Mouse (Mus musculus) hindbrain, embryonic 16.5 days (tissue): ENCODE data around the gene Ints5. TPM values are rescaled to one million over a fixed set of nuclear protein-coding genes. Genes with fewer than 3 reads are reported as not detected.

ENCODE experiments used
- ATAC-seq: fragments of 200-750 bp; cut with Nextera tagmentation; 2 replicates; pipeline ENCODE4 v1.8.0; 2017; ENCODE audit warnings: moderate TSS enrichment, moderate library complexity
- H3K27ac ChIP-seq: fragments of 300-500 bp; sonication (generic); 2 replicates; pipeline ENCODE4 v1.5.1; 2014; ENCODE audit warnings: low read depth, mild to moderate bottlenecking, control low read depth, low read length, moderate library complexity
- H3K27me3 ChIP-seq: fragments of 300-500 bp; sonication (generic); replicated peaks from 2 replicates; pipeline ENCODE4 v1.6.1; 2014; ENCODE audit warnings: low read length; ENCODE audit not compliant: control insufficient read depth, insufficient read depth
- H3K36me3 ChIP-seq: fragments of 300-500 bp; sonication (generic); 2 replicates; pipeline ENCODE4 v1.6.1; 2014; ENCODE audit warnings: mild to moderate bottlenecking, low read length, moderate library complexity, mixed read lengths; ENCODE audit not compliant: control insufficient read depth, insufficient read depth
- H3K4me1 ChIP-seq: fragments of 300-500 bp; sonication (generic); 2 replicates; pipeline ENCODE4 v1.6.1; 2014; ENCODE audit warnings: low read depth, low read length; ENCODE audit not compliant: control insufficient read depth, insufficient read depth
- H3K4me2 ChIP-seq: fragments of 300-500 bp; sonication (generic); 2 replicates; pipeline ENCODE4 v1.6.1; 2014; ENCODE audit warnings: mild to moderate bottlenecking, low read length, control low read depth, moderate library complexity
- H3K4me3 ChIP-seq: fragments of 300-500 bp; sonication (generic); 2 replicates; pipeline ENCODE4 v1.5.1; 2014; ENCODE audit warnings: mild to moderate bottlenecking, low read length, control low read depth, moderate library complexity
- H3K9ac ChIP-seq: fragments of 300-500 bp; sonication (generic); 2 replicates; pipeline ENCODE4 v1.6.1; 2014; ENCODE audit warnings: low read depth, mild to moderate bottlenecking, control low read depth, low read length, moderate library complexity
- H3K9me3 ChIP-seq: fragments of 300-500 bp; sonication (generic); 2 replicates; pipeline ENCODE4 v1.6.1; 2014; ENCODE audit warnings: mild to moderate bottlenecking, low read length, moderate library complexity; ENCODE audit not compliant: control insufficient read depth
- WGBS: fragments of 180-500 bp; shearing (Covaris S2); extraction: QIAGEN DNeasy Blood & Tissue Kit; methylation state at CpG from one replicate; pipeline ENCODE4 v1.1.7; 2014; 5-methylcytosine and 5-hydroxymethylcytosine counted together
- microRNA-seq: library from miRNA; unstranded; fragments of <30 nt; microRNA quantifications from one replicate; pipeline ENCODE4, GENCODE M21; 2017
- polyA plus RNA-seq: library from polyadenylated mRNA; unstranded; fragments of >200 nt; fragmentation: Nextera tagmentation; extraction: Ambion mirVana; gene quantifications from 2 replicates; pipeline ENCODE4 v1.2.1, GENCODE M21; 2015

Ints5 gene
- polyA plus RNA-seq, 1 experiment from 2014 or later, result 31.1 TPM

DNA sequence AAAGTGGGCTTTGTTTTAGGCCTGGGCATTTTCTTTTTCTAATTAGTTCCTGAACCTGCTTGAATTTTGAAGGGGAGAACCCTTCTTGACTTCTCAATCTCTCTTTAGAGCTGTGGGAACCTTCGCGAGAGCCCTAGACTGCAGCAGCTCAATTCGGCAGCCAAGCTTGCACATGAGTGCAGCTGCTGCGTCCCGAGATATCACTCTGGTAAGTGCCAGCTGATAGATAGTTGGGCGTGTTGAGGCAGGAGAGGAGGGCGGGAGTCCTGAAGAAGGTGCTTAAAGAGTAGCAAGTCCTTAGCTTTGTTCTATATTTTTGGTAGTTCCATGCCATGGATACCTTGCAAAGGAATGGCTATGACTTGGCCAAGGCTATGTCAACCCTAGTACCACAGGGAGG is 54.1 kb downstream of the Ints5 start:
- WGBS, result 90% methylated on average over 7 of the region's 7 CpGs
- ATAC-seq, result no peak
- H3K27me3 ChIP-seq, result no peaks in the 10 kb centered on the region
- H3K9ac ChIP-seq, result no peak overlapping the region
- peaks cover 16% of the 10 kb centered on the region for H3K4me1 ChIP-seq
- no peak overlapping the region for H3K4me3 ChIP-seq
- H3K4me2 ChIP-seq, result no peak overlapping the region
- H3K9me3 ChIP-seq, result no peaks in the 10 kb centered on the region
- no peak overlapping the region for H3K27ac ChIP-seq
- H3K36me3 ChIP-seq, result peaks cover 55% of the 10 kb centered on the region

Small RNA genes lying within 50 kb of the gene (microRNA-seq; reads per million reads assigned to microRNA genes)
- gene Mir5136, result not detected

Other genes starting within 250 kb of the Ints5 start
- 0.66 and 0.72 TPM in 2 replicates for gene Chrm1, start 229.2 kb upstream of the Ints5 start, polyA plus RNA-seq
- gene Slc3a2, start 169.6 kb upstream of the Ints5 start, polyA plus RNA-seq, result 183 and 191 TPM in 2 replicates
- 89.6 and 92.0 TPM in 2 replicates for gene Wdr74, start 157.2 kb upstream of the Ints5 start, polyA plus RNA-seq
- 1.5 and 1.6 TPM in 2 replicates for gene 1700092M07Rik, start 152.3 kb upstream of the Ints5 start, polyA plus RNA-seq
- 109 and 119 TPM in 2 replicates for gene Stx5a, start 151.6 kb upstream of the Ints5 start, polyA plus RNA-seq
- gene Nxf1, start 135.9 kb upstream of the Ints5 start, polyA plus RNA-seq, result 120 and 140 TPM in 2 replicates
- 200 and 220 TPM in 2 replicates for gene Tmem223, start 122.0 kb upstream of the Ints5 start, polyA plus RNA-seq
- 30.4 and 32.1 TPM in 2 replicates for gene Tmem179b, start 118.5 kb upstream of the Ints5 start, polyA plus RNA-seq
- 31.7 and 33.1 TPM in 2 replicates for gene Taf6l, start 106.6 kb upstream of the Ints5 start, polyA plus RNA-seq
- 136 and 147 TPM in 2 replicates for gene Polr2g, start 94.4 kb upstream of the Ints5 start, polyA plus RNA-seq
- 8.0 and 8.1 TPM in 2 replicates for gene Zbtb3, start 90.5 kb upstream of the Ints5 start, polyA plus RNA-seq
- 51.6 and 54.3 TPM in 2 replicates for gene Ttc9c, start 73.7 kb upstream of the Ints5 start, polyA plus RNA-seq
- 5.1 and 5.8 TPM in 2 replicates for gene Hnrnpul2, start 73.0 kb upstream of the Ints5 start, polyA plus RNA-seq
- not detected in 2 replicates for gene AC129217.1, start 63.2 kb upstream of the Ints5 start, polyA plus RNA-seq
- gene Bscl2, start 55.5 kb upstream of the Ints5 start, polyA plus RNA-seq, result 117 TPM in 2 replicates
- 477 and 526 TPM in 2 replicates for gene Gng3, start 53.8 kb upstream of the Ints5 start, polyA plus RNA-seq
- 0.94 and 1.2 TPM in 2 replicates for gene Lrrn4cl, start 42.2 kb upstream of the Ints5 start, polyA plus RNA-seq
- 147 and 151 TPM in 2 replicates for gene Ubxn1, start 21.5 kb upstream of the Ints5 start, polyA plus RNA-seq
- gene Uqcc3, start 12.1 kb upstream of the Ints5 start, polyA plus RNA-seq, result 58.5 and 61.5 TPM in 2 replicates
- 27.5 and 35.0 TPM in 2 replicates for gene Lbhd1, start 9.3 kb upstream of the Ints5 start, polyA plus RNA-seq
- gene Gm49403, start 9.1 kb upstream of the Ints5 start, polyA plus RNA-seq, result not detected in 2 replicates
- 44.3 and 46.5 TPM in 2 replicates for gene 1810009A15Rik, start 4.2 kb upstream of the Ints5 start, polyA plus RNA-seq
- not detected in 2 replicates for gene Gm49416, start 4.1 kb upstream of the Ints5 start, polyA plus RNA-seq
- gene Ganab, start 5.1 kb downstream of the Ints5 start, polyA plus RNA-seq, result 72.1 and 84.5 TPM in 2 replicates
- 98.3 and 99.5 TPM in 2 replicates for gene B3gat3, start 27.4 kb downstream of the Ints5 start, polyA plus RNA-seq
- 2.9 and 3.0 TPM in 2 replicates for gene Rom1, start 36.4 kb downstream of the Ints5 start, polyA plus RNA-seq
- gene Eml3, start 36.5 kb downstream of the Ints5 start, polyA plus RNA-seq, result 10.3 and 11.3 TPM in 2 replicates
- 91.3 and 103 TPM in 2 replicates for gene Mta2, start 48.9 kb downstream of the Ints5 start, polyA plus RNA-seq
- 23.9 and 26.3 TPM in 2 replicates for gene Tut1, start 60.8 kb downstream of the Ints5 start, polyA plus RNA-seq
- 284 and 301 TPM in 2 replicates for gene Eef1g, start 74.0 kb downstream of the Ints5 start, polyA plus RNA-seq
- gene Ahnak, start 96.3 kb downstream of the Ints5 start, polyA plus RNA-seq, result 3.5 and 4.8 TPM in 2 replicates
- not detected in 2 replicates for gene Scgb1a1, start 195.0 kb downstream of the Ints5 start, polyA plus RNA-seq
- gene Asrgl1, start 242.6 kb downstream of the Ints5 start, polyA plus RNA-seq, result 34.1 and 44.9 TPM in 2 replicates